Mouse (Mus musculus): ENCODE results near the gene Kcnk10. TPM values are rescaled to one million over a fixed set of nuclear protein-coding genes. Genes with fewer than 3 reads are reported as not detected.

Kcnk10 gene
- total and polyA plus RNA-seq, 2 experiments from 2014 or later: 37.4 to 56.6 TPM

DNA sequence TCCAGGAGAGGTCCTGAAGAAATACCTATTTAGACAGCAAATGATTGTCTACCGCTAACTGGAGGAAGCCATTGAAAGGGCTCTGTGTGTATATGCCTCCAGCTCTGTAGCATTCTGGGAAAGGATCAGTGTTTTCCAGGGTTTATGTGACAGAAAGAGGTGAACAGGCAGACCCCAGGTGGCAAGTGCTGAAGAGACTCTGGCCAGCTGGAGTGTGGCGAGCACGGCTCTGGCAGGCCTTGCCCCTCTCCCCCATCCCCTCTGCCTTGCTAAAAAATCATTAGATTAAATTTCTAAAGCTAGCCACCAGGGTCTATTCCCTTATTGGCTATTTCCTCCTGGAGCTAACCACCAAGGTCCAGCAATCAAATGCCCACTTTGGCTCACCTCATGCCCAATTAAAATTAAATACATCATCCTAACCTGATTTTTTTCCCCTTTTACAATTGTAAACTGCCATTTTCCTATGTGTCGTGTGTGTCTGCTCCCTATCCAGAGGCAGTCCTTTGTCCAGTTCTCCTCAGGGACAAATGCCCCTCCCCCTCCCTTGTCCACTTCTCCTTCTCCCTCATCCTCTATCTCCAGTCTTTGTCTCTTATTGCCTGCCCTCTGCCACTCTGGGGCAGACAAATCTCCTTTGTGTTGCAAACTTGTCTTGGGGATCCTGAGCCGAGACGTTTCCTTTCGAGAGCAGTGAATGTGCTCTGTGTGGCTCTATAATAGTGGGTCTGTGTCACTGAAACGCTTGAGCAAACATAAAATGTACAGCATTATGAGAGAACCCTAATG, 100.2 kb downstream of the Kcnk10 start:
- DNase-seq (ENCODE audit: low spot score) (peak; percentile 15), ATAC-seq (ENCODE audit: low FRiP score) (no peak)
- Histone ChIP-seq H3K4me2 (ENCODE audit: low read depth, low read length, poor library complexity, severe bottlenecking) (no peak overlapping the region), H3K27ac (ENCODE audit: low read depth, low read length) (peak overlapping the region; percentile 12; the same call in 1 of the 2 replicates), H3K9ac (replicated peaks; ENCODE audit: low read length, poor library complexity, severe bottlenecking) (no peak overlapping the region), H3K9me3 (ENCODE audit: low read length) (no peaks in the 10 kb centered on the region), H3K27me3 (ENCODE audit: insufficient read depth, low read length) (no peaks in the 10 kb centered on the region), H3K4me3 (ENCODE audit: low read depth, low read length) (no peak overlapping the region), H3K4me1 (ENCODE audit: insufficient read depth, low read length) (peaks cover 14% of the 10 kb centered on the region; the same call in 1 of the 2 replicates), H3K36me3 (ENCODE audit: insufficient read depth, low read length) (no peaks in the 10 kb centered on the region)
- no peak for TF ChIP-seq CTCF (IDR thresholded peaks at IDR 0.05)
- 25% methylated on average over 8 of the region's 8 CpGs for WGBS

GRCm38 (mm10) chr12:98471232-98471631, 106.9 kb downstream of the Kcnk10 start:
- H3K4me3 ChIP-seq (ENCODE audit: low read depth, low read length): no peak overlapping the region
- no peaks in the 10 kb centered on the region for H3K27me3 ChIP-seq (ENCODE audit: insufficient read depth, low read length)
- H3K9ac ChIP-seq (replicated peaks; ENCODE audit: low read length, poor library complexity, severe bottlenecking): no peak overlapping the region
- H3K9me3 ChIP-seq (ENCODE audit: low read length): no peaks in the 10 kb centered on the region
- TF ChIP-seq CTCF (IDR thresholded peaks at IDR 0.05): no peak
- DNase-seq (ENCODE audit: low spot score) (no peak), ATAC-seq (ENCODE audit: low FRiP score) (no peak)
- WGBS: 80% methylated on average over 5 of the region's 5 CpGs
- no peak overlapping the region for H3K4me2 ChIP-seq (ENCODE audit: low read depth, low read length, poor library complexity, severe bottlenecking)
- H3K4me1 ChIP-seq (ENCODE audit: insufficient read depth, low read length): no peaks in the 10 kb centered on the region
- H3K27ac ChIP-seq (ENCODE audit: low read depth, low read length): no peak overlapping the region
- no peaks in the 10 kb centered on the region for H3K36me3 ChIP-seq (ENCODE audit: insufficient read depth, low read length)

- TF ChIP-seq CTCF (IDR thresholded peaks at IDR 0.05): no peak
- H3K27ac ChIP-seq (ENCODE audit: low read depth, low read length): no peak overlapping the region
- no peaks in the 10 kb centered on the region for H3K9me3 ChIP-seq (ENCODE audit: low read length)
- H3K4me1 ChIP-seq (ENCODE audit: insufficient read depth, low read length): no peaks in the 10 kb centered on the region
- no peaks in the 10 kb centered on the region for H3K27me3 ChIP-seq (ENCODE audit: insufficient read depth, low read length)
- H3K36me3 ChIP-seq (ENCODE audit: insufficient read depth, low read length): no peaks in the 10 kb centered on the region
- ATAC-seq (ENCODE audit: low FRiP score): no peak
- WGBS: 91% methylated on average over 3 of the region's 3 CpGs
- H3K9ac ChIP-seq (replicated peaks; ENCODE audit: low read length, poor library complexity, severe bottlenecking): no peak overlapping the region
- H3K4me3 ChIP-seq (ENCODE audit: low read depth, low read length): no peak overlapping the region
- DNase-seq (ENCODE audit: low spot score): no peak
- no peak overlapping the region for H3K4me2 ChIP-seq (ENCODE audit: low read depth, low read length, poor library complexity, severe bottlenecking)
These were observed 108.0 kb downstream of the Kcnk10 start for GRCm38 (mm10) chr12:98470097-98470496.

GRCm38 (mm10) chr12:98467793-98468192, 110.3 kb downstream of the Kcnk10 start:
- DNase-seq (ENCODE audit: low spot score) (no peak), ATAC-seq (ENCODE audit: low FRiP score) (no peak)
- Histone ChIP-seq H3K36me3 (ENCODE audit: insufficient read depth, low read length) (no peaks in the 10 kb centered on the region), H3K4me2 (ENCODE audit: low read depth, low read length, poor library complexity, severe bottlenecking) (no peak overlapping the region), H3K9me3 (ENCODE audit: low read length) (no peaks in the 10 kb centered on the region), H3K27me3 (ENCODE audit: insufficient read depth, low read length) (no peaks in the 10 kb centered on the region), H3K4me3 (ENCODE audit: low read depth, low read length) (no peak overlapping the region), H3K4me1 (ENCODE audit: insufficient read depth, low read length) (no peaks in the 10 kb centered on the region), H3K27ac (ENCODE audit: low read depth, low read length) (no peak overlapping the region), H3K9ac (replicated peaks; ENCODE audit: low read length, poor library complexity, severe bottlenecking) (no peak overlapping the region)
- TF ChIP-seq CTCF (IDR thresholded peaks at IDR 0.05): no peak
- WGBS: 97% methylated on average over 4 of the region's 4 CpGs

GRCm38 (mm10) chr12:98459889-98460288, 118.2 kb downstream of the Kcnk10 start:
- no peak overlapping the region for H3K27ac ChIP-seq (ENCODE audit: low read depth, low read length)
- peak; percentile 53 for TF ChIP-seq CTCF (IDR thresholded peaks at IDR 0.05)
- H3K4me1 ChIP-seq (ENCODE audit: insufficient read depth, low read length): 0 out of 2 replicates have a peak, but pooled peaks cover 3% of the 10 kb centered on the region
- H3K9ac ChIP-seq (replicated peaks; ENCODE audit: low read length, poor library complexity, severe bottlenecking): no peak overlapping the region
- H3K27me3 ChIP-seq (ENCODE audit: insufficient read depth, low read length): no peaks in the 10 kb centered on the region
- DNase-seq (ENCODE audit: low spot score) (no peak), ATAC-seq (ENCODE audit: low FRiP score) (no peak)
- no peaks in the 10 kb centered on the region for H3K9me3 ChIP-seq (ENCODE audit: low read length)
- no peak overlapping the region for H3K4me2 ChIP-seq (ENCODE audit: low read depth, low read length, poor library complexity, severe bottlenecking)
- no peaks in the 10 kb centered on the region for H3K36me3 ChIP-seq (ENCODE audit: insufficient read depth, low read length)
- 56% methylated on average over 3 of the region's 3 CpGs for WGBS
- no peak overlapping the region for H3K4me3 ChIP-seq (ENCODE audit: low read depth, low read length)

- H3K27ac ChIP-seq (ENCODE audit: low read depth, low read length): no peak overlapping the region
- no peak for TF ChIP-seq CTCF (IDR thresholded peaks at IDR 0.05)
- no peak for ATAC-seq (ENCODE audit: low FRiP score)
These were observed 119.2 kb downstream of the Kcnk10 start for GRCm38 (mm10) chr12:98458944-98459343.

More at GRCm38 (mm10) chr12:98458944-98459343, 119.2 kb downstream of the Kcnk10 start:
- WGBS: 86% methylated on average over 4 of the region's 4 CpGs
- Histone ChIP-seq H3K4me1 (ENCODE audit: insufficient read depth, low read length) (0 out of 2 replicates have a peak, but pooled peaks cover 3% of the 10 kb centered on the region), H3K9ac (replicated peaks; ENCODE audit: low read length, poor library complexity, severe bottlenecking) (no peak overlapping the region), H3K9me3 (ENCODE audit: low read length) (no peaks in the 10 kb centered on the region), H3K36me3 (ENCODE audit: insufficient read depth, low read length) (no peaks in the 10 kb centered on the region), H3K27me3 (ENCODE audit: insufficient read depth, low read length) (no peaks in the 10 kb centered on the region), H3K4me2 (ENCODE audit: low read depth, low read length, poor library complexity, severe bottlenecking) (no peak overlapping the region), H3K4me3 (ENCODE audit: low read depth, low read length) (no peak overlapping the region)
- peak; percentile 12 for DNase-seq (ENCODE audit: low spot score)
